Mouse (Mus musculus): ENCODE measurements around the gene Pdlim1. TPM values are rescaled to one million over a fixed set of nuclear protein-coding genes. Genes with fewer than 3 reads are reported as not detected.

Gene Pdlim1
- polyA plus RNA-seq, 1 experiment from 2014 or later = 63.2 TPM

DNA sequence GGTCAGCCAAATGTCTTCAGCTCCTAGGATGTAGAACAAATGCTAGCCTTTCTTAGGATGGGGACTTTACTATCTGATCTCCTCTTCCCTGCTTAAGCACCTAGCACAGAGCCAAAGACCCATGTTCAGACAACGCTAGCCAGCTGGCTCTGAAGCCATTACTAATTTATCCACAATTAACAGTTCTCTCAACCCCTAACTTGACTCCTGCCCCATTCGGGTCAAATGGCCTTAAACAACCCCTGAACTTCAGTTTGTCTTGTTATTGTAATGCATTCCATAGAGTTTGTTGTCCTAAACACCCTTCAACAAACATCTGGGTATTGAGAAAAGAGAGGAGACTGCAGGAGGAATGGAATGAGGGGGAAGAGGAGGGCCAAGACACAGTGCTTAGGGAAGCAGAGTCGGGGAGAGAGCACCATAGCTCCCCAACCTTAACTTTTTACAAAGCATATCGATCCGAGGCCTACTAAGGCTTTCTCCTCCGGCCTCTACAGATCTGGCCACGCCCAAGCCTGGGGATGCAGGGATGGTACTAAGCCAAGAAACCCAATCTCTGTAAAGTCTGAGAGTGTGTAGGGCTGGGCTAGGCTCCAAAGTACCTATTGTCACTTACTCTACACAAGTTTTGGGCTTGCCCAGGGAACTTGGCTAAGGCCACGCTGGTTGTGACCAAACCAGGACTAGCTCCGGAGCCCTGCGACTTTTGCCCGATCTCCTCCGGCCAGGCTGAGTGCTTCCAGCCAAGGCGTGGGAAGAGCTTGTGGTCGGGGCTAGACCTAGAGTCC is 4.0 kb upstream of the Pdlim1 start:
- Histone ChIP-seq H3K36me3 (no peaks in the 10 kb centered on the region), H3K9me3 (replicated peaks) (no peaks in the 10 kb centered on the region), H3K27ac (no peak overlapping the region), H3K4me3 (no peak overlapping the region), H3K27me3 (ENCODE audit: low read depth, poor library complexity, severe bottlenecking) (peaks cover 28% of the 10 kb centered on the region), H3K4me1 (peaks cover 11% of the 10 kb centered on the region)
- 86% methylated on average over 14 of the region's 14 CpGs for WGBS
- no peak for DNase-seq (ENCODE audit: low spot score)

DNA sequence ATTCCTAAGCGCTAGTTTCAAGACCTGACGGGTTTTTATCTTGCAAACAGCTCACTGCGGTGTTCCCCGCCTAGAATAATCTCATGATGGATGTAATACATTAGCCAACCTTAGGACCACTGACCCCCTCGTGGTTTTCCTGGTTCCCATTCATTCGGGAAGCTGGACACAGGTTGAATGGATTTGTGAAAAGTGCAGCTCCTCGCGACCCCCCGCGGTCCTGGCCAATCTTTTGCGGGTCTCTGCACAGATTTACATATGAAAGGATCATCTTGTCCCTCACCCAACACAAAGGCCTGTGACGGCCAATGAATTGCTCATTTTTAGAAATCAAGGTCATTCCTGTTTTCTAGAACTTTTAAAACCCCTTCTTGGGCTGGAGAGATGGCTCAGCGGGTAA is 1.0 kb upstream of the Pdlim1 start:
- no peaks in the 10 kb centered on the region for H3K36me3 ChIP-seq
- 51% methylated on average over 13 of the region's 13 CpGs for WGBS
- peaks cover 14% of the 10 kb centered on the region for H3K4me1 ChIP-seq
- H3K4me3 ChIP-seq = no peak overlapping the region
- H3K27ac ChIP-seq = no peak overlapping the region
- H3K9me3 ChIP-seq (replicated peaks) = no peaks in the 10 kb centered on the region
- H3K27me3 ChIP-seq (ENCODE audit: low read depth, poor library complexity, severe bottlenecking) = peaks cover 41% of the 10 kb centered on the region
- peak; percentile 29 for DNase-seq (ENCODE audit: low spot score)

DNA sequence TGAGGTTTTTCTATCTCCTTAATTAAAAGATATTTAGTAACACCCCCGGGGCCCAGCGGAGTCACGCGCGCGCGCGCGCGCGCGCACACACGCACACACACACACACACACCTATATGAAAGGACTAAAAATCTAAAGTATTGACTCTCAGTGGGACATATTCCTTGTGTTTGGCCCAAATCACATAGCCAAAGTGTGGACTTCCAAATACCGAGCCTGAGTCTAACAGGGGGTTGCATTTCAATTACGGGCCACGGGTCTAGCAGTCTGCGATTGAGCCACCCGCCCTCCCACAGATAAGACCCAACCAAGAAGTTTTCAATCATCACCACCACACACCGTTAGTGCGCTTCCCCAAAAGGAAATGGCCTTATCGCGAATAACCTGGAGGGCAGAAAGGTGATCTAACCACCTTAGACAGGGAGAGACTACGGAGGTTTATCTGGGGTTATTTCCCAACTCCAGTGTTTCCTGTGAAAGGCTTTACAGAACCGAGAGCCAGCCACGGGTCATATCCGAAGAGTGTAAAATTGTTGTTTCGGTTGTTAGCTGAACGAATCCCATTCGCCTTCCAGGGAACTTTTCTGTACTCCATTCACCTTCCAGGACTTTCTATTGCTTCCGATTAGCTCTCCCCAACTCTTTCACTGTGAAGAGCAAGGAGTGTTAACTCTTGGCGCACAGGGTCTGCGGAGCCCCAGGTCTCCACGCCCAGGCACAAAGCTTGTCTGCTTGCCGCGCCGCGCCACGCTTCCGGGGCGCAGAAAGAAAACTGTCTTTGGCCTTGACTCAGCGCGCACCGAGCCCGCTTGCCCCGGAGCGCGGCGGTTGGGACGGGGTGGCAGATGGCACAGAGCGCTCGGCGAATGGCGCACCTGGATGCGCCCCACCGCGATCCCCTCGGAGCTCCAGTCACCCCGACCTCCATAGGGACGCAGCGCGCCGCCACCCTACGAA is 1.0 kb downstream of the Pdlim1 start:
- DNase-seq (ENCODE audit: low spot score) = peak; percentile 37
- H3K27me3 ChIP-seq (ENCODE audit: low read depth, poor library complexity, severe bottlenecking) = peaks cover 41% of the 10 kb centered on the region
- H3K4me3 ChIP-seq = peak overlapping the region; percentile 64
- 10% methylated on average over 63 of the region's 63 CpGs for whole genome bisulfite sequencing
- peaks cover 14% of the 10 kb centered on the region for H3K4me1 ChIP-seq
- H3K9me3 ChIP-seq (replicated peaks) = no peaks in the 10 kb centered on the region
- H3K27ac ChIP-seq = peak overlapping the region; percentile 68
- H3K36me3 ChIP-seq = no peaks in the 10 kb centered on the region

DNA sequence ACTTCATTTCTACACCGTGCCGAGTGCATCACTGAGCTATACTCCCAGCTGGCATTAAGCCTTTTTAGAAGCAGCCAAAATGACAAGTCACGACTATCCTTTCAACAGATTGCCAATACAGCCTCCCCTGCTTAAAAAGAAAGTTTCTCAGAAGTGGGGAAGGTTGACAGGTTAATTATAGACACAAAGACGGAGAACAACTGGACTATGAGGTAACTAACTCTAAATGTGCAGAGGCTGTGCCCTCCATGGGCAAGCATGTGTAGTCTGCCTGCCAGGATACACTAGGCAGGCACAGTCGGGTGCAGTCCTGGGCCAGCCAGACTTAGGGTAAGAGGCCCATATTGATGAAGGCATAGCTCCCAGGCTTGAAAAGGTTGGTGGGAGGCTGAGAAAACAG is 2.1 kb downstream of the Pdlim1 start:
- peak; percentile 25 for DNase-seq (ENCODE audit: low spot score)
- H3K4me1 ChIP-seq = peaks cover 14% of the 10 kb centered on the region
- H3K27ac ChIP-seq = no peak overlapping the region
- no peaks in the 10 kb centered on the region for H3K36me3 ChIP-seq
- WGBS = 72% methylated on average over 5 of the region's 5 CpGs
- no peak overlapping the region for H3K4me3 ChIP-seq
- H3K27me3 ChIP-seq (ENCODE audit: low read depth, poor library complexity, severe bottlenecking) = peaks cover 41% of the 10 kb centered on the region
- H3K9me3 ChIP-seq (replicated peaks) = no peaks in the 10 kb centered on the region

DNA sequence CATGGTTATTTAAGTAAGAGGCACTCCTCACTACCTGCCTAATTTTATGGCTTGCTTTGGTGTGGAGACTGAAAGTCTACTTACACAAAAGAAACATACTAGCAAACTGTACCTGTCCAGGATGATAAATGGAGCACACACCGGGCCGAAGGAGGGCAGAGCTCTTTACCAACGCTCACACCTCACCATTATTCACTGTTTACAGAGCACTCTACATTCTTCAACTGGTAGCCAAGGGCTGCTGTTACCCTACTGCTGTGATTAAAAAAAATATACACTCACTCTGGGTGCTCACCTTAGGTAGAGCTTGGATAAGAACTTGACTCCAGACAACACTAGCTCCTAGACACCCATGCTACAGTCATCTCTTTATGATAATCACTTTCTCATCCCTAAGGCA is 3.1 kb downstream of the Pdlim1 start:
- peak; percentile 27 for DNase-seq (ENCODE audit: low spot score)
- WGBS = 52% methylated on average over 3 of the region's 3 CpGs
- H3K4me3 ChIP-seq = no peak overlapping the region
- H3K9me3 ChIP-seq (replicated peaks) = no peaks in the 10 kb centered on the region
- H3K36me3 ChIP-seq = no peaks in the 10 kb centered on the region
- H3K27me3 ChIP-seq (ENCODE audit: low read depth, poor library complexity, severe bottlenecking) = peaks cover 41% of the 10 kb centered on the region
- peaks cover 14% of the 10 kb centered on the region for H3K4me1 ChIP-seq
- no peak overlapping the region for H3K27ac ChIP-seq

DNA sequence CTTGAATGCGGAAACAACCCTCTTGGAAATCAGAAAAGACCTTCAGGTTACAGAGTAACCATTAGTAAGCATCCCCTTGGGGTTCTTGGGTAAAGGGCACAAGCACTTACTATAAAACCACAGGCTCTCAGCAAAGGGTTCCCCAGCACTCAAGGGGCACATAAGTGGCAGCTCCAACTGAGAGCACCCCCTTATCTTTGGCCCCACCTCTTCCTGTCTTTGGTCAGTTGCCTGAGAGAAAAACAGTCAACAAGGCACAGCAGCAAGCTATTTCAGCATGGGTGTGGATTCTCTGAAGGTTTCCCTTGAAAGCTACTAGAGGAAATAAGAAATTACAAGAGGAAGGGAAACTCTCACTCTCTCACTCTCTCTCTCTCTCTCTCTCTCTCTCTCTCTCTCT is 4.3 kb downstream of the Pdlim1 start:
- H3K4me3 ChIP-seq = no peak overlapping the region
- H3K9me3 ChIP-seq (replicated peaks) = no peaks in the 10 kb centered on the region
- H3K27ac ChIP-seq = no peak overlapping the region
- WGBS = 88% methylated on average over 1 of the region's 1 CpGs
- peaks cover 32% of the 10 kb centered on the region for H3K27me3 ChIP-seq (ENCODE audit: low read depth, poor library complexity, severe bottlenecking)
- H3K4me1 ChIP-seq = peaks cover 14% of the 10 kb centered on the region
- H3K36me3 ChIP-seq = no peaks in the 10 kb centered on the region
- peak; percentile 23 for DNase-seq (ENCODE audit: low spot score)

DNA sequence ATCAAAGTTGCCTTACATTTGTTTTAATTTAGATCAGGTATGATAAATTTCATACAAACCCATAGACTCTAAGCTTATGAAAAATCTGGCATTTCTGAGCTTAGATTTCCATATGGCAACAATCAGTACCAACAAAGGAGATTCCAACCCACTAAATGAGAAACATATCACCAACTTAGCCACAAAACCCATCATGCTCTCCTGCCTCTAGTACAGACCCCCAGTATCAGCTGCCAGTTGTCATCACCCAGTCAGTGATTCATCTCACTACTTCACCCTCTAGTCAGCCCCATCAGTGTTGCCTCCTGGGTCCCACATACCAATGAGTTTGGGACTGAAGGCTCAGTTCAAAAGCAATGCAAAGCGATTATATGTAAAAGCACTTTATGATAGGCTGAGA is 12.2 kb downstream of the Pdlim1 start:
- 89% methylated on average over 1 of the region's 1 CpGs for WGBS
- H3K4me1 ChIP-seq = no peaks in the 10 kb centered on the region
- no peaks in the 10 kb centered on the region for H3K9me3 ChIP-seq (replicated peaks)
- DNase-seq (ENCODE audit: low spot score) = peak; percentile 28
- no peaks in the 10 kb centered on the region for H3K36me3 ChIP-seq
- H3K4me3 ChIP-seq = no peak overlapping the region
- H3K27ac ChIP-seq = no peak overlapping the region
- no peaks in the 10 kb centered on the region for H3K27me3 ChIP-seq (ENCODE audit: low read depth, poor library complexity, severe bottlenecking)

DNA sequence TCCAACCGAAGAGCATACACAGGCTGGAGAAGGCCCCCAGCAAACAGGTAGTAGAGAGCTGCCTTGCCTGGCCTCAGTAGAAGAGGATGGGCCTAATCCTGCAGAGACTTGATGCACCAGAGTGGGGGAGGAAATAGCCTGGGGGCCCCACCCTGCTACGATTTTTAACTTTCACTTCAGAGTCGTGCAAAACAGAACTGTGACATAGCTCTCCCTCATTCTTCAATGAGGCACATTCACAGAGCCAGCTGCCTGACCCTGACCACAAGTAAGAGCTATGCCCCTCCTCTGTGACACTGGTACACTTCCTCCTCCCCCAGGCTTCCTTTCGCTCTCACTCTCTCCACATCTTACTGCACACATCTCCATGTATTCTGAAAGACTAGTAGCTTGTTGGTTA is 14.2 kb downstream of the Pdlim1 start:
- Histone ChIP-seq H3K27me3 (ENCODE audit: low read depth, poor library complexity, severe bottlenecking) (no peaks in the 10 kb centered on the region), H3K4me1 (no peaks in the 10 kb centered on the region; the same call in 1 of the 2 replicates), H3K27ac (no peak overlapping the region), H3K4me3 (no peak overlapping the region), H3K36me3 (no peaks in the 10 kb centered on the region), H3K9me3 (replicated peaks) (no peaks in the 10 kb centered on the region)
- 71% methylated on average over 4 of the region's 4 CpGs for WGBS
- peak; percentile 18 for DNase-seq (ENCODE audit: low spot score)

DNA sequence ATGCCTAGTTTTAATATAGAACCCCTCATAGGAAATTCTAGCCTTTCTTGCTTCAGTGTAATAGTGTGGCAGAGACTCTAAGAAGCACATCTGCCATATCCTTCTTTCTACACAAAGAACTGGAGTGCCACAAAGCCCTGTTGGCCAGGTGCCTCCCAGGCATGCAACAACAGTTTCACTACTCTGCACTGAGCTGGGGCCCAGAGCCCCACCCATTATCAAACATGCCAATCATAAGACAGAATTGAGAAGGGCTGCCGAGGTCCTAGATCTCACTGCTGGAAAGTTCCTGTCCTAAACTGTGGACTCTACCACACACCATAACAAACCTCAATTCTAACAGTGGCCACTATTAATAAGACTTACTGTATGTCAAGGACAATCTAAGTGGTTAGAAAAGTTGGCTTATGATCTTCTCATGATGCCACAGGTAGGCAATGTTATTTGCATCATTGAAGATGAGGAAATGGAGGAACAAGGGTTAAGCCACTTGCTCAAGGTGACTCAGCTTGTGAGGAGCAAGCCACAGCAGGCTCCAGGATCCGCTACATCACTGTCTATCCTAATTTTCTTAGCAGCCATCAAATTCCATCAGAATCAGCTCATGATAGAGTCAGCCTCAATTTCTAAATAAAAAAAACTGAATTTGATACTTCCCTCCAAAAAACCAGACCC is 15.1 kb downstream of the Pdlim1 start:
- Histone ChIP-seq H3K27me3 (ENCODE audit: low read depth, poor library complexity, severe bottlenecking) (no peaks in the 10 kb centered on the region), H3K27ac (no peak overlapping the region), H3K9me3 (replicated peaks) (no peaks in the 10 kb centered on the region), H3K4me3 (no peak overlapping the region), H3K4me1 (no peaks in the 10 kb centered on the region; the same call in 1 of the 2 replicates), H3K36me3 (no peaks in the 10 kb centered on the region)
- peak; percentile 17 for DNase-seq (ENCODE audit: low spot score)
- 83% methylated on average over 2 of the region's 2 CpGs for WGBS

DNA sequence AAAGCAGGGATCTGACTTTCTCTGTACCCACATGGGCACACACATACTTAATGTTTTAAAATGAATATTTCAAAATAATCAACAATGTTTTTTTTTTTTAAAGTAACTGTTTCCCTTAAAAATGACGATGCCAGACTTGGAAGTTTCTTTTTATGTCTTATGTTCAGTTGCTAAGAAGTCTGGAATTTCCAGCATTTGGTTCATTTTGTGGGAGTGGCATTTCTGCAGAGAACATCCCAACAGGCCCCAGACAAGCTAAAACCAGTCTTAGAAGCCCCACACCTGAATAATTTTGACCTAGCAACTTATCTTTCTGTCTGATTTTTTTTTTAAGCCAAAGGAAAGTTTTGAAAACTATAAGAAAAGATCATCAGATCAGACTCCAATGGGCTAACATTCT is 16.1 kb downstream of the Pdlim1 start:
- H3K9me3 ChIP-seq (replicated peaks) = no peaks in the 10 kb centered on the region
- no peaks in the 10 kb centered on the region for H3K36me3 ChIP-seq
- no peak for DNase-seq (ENCODE audit: low spot score)
- no peaks in the 10 kb centered on the region for H3K27me3 ChIP-seq (ENCODE audit: low read depth, poor library complexity, severe bottlenecking)
- H3K27ac ChIP-seq = no peak overlapping the region
- WGBS = 73% methylated on average over 1 of the region's 1 CpGs
- no peak overlapping the region for H3K4me3 ChIP-seq
- no peaks in the 10 kb centered on the region; the same call in 1 of the 2 replicates for H3K4me1 ChIP-seq

DNA sequence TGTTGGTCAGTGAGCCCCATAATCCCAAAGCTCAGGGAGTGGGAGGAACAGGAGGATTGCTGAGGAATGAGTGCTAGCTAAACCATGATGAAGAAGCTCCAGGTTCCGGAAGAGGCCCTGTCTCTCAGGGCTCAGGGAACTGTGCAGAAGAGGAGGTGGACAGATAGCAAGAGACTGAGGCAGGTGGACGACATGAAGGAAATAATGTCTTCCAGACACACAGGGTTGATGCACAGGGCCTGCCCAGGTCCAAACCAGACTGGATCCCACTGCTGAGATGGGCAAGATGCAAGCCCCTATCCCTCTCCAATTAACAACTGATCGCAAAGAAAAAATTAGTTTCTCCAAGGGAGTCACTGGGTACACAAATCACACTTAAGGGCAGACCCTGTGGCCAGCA is 16.9 kb downstream of the Pdlim1 start:
- Histone ChIP-seq H3K4me3 (no peak overlapping the region), H3K4me1 (no peaks in the 10 kb centered on the region; the same call in 1 of the 2 replicates), H3K9me3 (replicated peaks) (no peaks in the 10 kb centered on the region), H3K36me3 (no peaks in the 10 kb centered on the region), H3K27me3 (ENCODE audit: low read depth, poor library complexity, severe bottlenecking) (no peaks in the 10 kb centered on the region), H3K27ac (no peak overlapping the region)
- DNase-seq (ENCODE audit: low spot score) = no peak
- 89% methylated on average over 3 of the region's 3 CpGs for WGBS

DNA sequence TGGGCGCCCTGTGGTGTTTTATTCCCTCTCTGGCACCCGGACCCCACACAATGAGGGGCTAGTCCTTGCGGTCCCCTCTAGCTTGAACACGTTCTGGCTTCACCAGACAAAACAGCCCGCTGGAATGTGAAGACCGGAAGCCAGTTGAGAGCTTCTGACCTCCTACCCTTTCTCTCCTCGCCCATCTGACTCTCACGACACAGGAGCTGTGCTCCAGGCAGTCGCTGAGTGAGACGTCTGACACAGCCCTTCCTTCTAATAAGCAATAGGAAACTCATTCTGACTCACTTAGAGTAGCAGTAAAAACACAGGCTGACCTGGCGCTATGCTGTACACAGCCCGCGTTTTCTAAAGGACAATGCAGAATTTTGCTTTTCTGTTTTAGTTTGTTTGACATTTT is 17.9 kb downstream of the Pdlim1 start:
- 66% methylated on average over 13 of the region's 13 CpGs for WGBS
- DNase-seq (ENCODE audit: low spot score) = no peak
- Histone ChIP-seq H3K9me3 (replicated peaks) (no peaks in the 10 kb centered on the region), H3K4me3 (no peak overlapping the region), H3K36me3 (no peaks in the 10 kb centered on the region), H3K4me1 (no peaks in the 10 kb centered on the region; the same call in 1 of the 2 replicates), H3K27me3 (ENCODE audit: low read depth, poor library complexity, severe bottlenecking) (no peaks in the 10 kb centered on the region), H3K27ac (no peak overlapping the region)

Measured in limb, embryonic 10.5 days (tissue).